Mouse (Mus musculus): ENCODE measurements at regions not wholly inside any gene's neighbourhood (a gene's known extent, or its start where the extent isn't known, plus 50 kb on each side); places are given as distances from the start of the nearest gene placed in this dataset.

DNA sequence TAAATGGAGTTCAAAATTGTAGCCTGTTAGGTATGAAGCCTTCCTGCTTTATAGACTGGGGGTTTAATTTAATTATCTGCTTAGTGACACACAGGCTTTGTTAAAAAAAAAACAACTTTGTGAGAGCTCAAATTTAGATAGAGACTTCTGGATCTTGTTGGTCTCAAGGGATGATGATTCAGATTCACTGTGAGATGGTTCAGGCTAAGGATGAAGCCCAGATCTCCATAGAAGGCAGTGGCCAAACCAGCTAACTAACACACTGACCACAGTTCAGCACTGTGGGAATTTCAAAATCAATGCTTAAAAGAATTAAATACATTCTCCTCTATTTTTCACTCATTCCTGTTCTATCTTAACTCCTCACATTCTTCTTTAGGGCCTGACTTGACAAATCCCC lies 395.7 kb upstream of the Zeb2 start:
- DNase-seq (ENCODE audit: low read depth, low spot score): no peak

DNA sequence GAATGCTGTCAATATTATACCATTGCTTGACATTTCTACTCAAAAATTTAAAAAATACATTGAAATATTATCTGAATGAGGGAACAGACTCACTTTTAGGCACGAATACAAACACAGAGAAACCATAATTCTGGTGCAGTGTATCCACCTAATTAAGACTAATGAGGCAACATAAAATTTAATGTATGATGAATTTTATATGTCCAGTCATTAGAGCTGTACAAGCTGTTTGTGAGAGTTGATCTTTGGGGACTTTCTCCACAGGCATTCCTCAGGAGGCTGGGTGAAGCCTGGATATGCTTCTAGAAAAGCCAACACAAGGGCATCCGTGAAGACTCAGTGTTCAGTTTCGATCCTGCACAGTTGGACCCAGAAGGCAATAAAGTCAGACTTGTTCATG lies 394.6 kb upstream of the Zeb2 start:
- no peak for DNase-seq (ENCODE audit: low read depth, low spot score)

DNA sequence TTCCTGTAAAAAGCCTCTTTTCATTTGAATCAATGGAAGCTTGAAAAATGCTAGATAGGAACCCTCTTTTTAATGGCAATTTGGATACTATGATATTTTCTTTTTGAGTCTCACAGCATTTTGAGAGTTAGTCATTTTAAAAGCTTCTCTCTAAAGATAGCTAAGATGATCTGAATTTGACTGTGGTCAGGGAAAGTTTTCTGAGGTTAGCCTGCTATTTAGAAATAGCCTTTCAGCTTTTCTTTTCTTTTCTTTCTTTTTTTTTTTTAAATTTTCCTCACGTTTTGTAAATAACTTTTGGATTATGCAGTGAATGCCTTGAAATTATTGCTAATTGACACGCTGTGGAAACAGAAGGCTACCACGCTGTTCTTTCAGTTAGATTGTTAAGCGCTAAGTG lies 387.3 kb upstream of the Zeb2 start:
- no peak for DNase-seq (ENCODE audit: low read depth, low spot score)

DNA sequence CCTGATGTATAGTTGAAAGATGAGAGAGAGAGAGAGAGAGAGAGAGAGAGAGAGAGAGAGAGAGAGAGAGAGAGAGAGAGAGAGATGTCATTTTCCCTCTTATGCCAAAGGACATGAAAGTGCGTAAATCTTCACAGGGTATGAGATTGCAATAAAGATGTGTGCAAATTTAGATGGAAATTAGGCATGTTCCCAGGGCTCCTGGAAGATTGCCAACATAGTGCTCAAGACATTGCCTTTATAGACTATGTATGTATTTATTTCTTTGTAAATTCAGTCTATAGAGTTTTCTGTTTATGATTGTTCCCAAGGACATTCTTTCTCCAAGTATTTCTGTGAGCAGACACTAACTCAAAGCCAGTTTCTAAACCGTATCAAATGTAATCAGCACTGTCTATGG lies 376.5 kb upstream of the Zeb2 start:
- DNase-seq (ENCODE audit: low read depth, low spot score): no peak

DNA sequence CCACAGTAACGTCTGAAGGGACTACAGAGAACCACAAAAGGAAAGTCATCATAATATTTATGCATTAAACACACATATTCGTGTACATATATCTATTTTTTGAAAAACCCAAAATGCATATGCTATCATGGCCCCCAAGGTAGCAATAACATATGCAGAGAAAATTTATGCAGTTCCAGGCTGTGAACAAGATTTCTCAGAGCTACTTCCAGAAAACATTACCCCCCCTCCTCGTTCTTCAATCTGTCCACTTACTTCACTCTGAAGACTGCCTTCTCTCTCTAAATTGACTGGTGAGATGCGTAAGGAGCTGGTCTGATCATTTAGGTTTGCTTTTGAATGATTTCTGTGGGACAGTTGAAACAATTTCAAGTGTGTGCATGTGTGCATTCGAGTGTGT lies 369.3 kb upstream of the Zeb2 start:
- DNase-seq (ENCODE audit: low read depth, low spot score): no peak

DNA sequence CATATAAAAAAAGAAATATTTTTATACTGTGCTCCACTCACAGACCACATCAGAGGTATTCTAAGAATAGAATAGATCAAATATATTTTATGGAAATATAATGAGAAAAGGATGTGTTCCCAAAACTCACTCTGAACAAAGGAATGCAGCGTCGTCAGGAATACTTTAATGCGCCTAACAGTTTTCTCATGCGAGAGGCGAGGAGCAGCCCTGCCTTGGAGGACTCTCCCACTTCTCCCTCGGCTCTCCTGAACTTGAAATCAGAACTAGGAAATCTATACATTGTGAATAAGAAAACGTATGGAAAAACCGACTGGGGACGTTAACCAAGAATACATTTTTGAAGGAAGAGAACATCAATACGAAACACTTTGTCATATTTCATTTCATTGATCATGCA lies 368.3 kb upstream of the Zeb2 start:
- no peak for DNase-seq (ENCODE audit: low read depth, low spot score)

DNA sequence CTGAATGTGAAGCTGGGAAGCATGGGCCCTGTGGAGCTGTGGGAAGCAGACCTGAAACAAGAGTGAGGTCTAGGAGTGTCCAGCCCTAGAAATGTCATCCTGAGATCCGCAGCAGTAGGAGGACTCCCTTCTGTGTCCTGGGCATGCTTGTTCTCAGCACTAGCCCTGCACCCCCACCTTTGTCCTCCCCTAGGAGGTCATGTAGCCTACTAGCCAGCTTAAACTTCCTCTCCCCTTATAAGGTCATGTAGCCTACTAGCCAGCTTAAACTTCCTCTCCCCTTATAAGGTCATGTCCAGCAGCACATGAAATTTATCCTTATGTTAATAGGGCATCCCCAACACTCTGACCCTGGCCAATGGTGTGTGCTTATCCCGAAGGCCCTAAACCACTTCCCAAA lies 363.5 kb upstream of the Zeb2 start:
- no peak for DNase-seq (ENCODE audit: low read depth, low spot score)

DNA sequence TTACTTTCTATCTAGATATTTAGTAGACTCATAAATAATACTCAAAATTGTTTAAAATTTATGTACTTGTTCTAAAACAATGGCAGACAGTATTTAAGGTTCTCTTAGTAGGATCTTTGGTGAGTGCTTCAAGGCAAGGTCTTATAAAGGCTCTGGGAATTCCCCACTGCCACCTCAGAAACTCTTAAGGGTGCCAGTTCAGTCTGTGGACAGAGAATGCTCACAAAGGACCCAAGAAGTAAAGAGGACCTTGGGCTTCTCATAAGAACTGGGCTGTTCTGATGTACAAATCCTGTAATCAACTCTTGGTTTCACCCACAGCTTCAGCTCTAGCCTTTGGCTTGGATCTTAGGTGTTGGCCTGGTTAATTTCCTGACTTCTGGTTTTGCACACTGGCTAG lies 358.8 kb upstream of the Zeb2 start:
- DNase-seq (ENCODE audit: low read depth, low spot score): no peak

DNA sequence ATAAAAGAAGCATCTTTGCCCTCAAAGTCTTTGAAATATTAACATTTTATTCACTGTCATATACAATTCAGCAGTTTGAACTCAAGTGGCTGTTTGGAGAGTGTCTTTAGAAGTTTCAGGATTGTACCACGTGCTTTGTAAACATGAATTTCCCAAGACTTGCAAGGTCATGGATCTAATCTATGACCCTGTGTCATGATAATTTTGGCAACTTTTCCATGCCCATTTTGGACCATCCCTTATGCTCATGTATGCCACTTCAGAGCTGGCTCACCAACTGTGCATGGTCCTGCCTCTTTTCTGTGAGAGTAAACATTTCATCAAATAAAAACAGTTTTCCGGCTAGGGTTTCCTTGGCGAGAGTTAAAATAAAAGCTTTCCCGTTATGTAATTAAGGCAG lies 347.1 kb upstream of the Zeb2 start:
- DNase-seq (ENCODE audit: low read depth, low spot score): no peak

DNA sequence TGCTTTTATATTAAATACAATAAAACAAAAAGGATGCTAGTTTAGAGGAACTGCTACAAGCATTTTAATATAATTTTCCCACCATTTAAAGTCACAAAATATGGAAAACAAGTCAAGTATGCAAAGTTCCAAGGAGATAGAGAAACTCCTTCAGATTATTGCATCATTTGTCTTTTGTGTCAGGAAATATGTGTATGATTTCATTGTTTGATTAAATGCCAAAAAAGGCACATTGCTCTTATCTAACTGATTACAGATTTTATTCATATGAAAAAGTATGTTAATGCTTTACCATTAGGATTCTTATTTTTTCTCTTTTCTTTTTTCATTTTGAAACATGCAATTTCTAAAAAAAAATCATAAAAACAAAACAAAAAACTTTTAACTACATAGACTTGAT lies 342.2 kb upstream of the Zeb2 start:
- no peak for DNase-seq (ENCODE audit: low read depth, low spot score)

DNA sequence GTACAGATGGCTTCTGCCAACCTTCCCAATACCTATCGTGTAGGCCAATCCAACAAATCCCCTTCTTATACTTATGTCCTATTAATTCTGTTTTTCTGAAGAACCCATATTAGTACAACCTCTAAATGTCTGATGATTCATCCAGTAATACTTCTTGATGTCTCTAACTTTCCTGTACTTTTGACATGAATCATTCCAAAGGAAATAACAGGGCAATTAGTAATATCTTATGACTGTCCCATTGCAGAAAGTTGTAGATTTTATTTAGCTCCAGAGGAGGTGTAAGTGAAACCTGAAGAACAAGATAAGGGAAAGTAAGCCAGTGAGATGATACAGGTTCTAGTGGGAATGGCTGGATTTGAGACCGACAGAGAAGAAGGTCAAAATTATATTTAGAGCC lies 337.6 kb upstream of the Zeb2 start:
- no peak for DNase-seq (ENCODE audit: low read depth, low spot score)

DNA sequence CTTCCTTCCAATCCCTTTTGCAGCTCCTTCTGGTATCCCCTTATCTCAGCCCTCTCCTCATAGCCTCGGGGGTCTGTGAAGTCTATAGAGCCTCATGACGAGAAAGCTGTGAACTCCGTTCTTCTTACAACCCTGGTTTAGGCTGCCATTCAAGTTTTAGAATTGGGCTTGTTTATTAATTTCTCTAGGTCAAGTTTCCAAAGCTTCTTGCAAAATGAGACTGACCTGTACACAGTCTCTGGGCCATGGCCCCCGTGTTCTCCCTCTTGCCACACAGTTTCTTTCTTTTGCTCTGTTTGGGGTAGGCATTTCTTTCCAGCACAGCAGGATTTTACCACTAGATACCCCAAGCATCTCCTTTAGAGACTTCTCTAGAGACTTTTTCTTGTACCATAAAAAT lies 322.0 kb upstream of the Zeb2 start:
- no peak for DNase-seq (ENCODE audit: low read depth, low spot score)

DNA sequence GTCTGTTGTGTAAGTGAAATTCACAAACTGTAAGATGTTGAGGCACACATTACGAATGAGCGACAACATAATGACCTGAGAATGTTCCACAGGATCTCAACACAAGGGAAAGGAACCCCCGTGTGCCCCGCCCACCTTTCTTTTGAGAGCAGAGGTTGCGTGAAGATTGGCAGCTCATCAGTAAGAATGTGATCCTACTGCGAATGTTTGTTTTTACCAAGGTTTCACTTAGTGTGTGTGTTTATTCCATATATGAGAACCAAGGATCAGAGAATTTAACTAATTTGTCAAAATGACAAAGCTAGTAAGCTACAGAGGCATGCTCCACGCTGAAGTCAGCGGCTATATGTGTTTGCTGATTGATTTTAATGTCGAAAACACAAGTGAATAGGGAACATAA lies 321.5 kb upstream of the Zeb2 start:
- no peak for DNase-seq (ENCODE audit: low read depth, low spot score)

DNA sequence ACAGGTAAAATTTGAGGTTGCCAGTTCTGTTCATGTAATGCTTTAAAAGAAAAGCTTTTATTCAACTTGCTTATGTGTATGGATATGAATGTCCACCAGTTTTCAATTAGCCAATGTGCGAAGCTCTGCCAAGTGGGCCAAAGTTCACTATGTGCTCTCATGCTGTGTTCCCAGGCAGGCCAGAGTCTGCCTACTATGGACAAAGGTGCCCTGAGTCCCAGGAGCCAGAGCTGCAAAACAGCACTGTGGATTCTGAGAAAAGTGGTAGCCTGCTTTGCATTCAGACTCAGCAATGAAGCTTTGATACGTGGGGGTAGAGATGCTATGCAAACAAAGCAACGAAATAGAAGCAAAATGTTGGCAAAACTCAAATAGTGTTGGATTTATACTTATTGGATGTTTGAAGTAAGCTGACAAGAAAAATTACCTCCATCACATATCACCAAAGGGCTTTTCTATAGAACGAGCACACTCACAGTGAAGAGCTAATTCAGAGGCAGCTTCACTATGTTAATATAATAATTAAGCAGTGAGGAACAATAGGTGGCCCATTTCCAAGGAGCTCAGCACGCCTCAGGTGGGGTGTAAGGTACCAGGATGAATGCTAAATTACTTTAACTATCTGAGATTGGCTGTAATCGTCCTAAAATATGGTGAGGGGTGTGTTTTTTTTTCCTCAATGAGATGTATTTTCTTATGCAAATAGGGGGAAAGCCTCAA lies 318.2 kb upstream of the Zeb2 start:
- no peak for DNase-seq (ENCODE audit: low read depth, low spot score)

DNA sequence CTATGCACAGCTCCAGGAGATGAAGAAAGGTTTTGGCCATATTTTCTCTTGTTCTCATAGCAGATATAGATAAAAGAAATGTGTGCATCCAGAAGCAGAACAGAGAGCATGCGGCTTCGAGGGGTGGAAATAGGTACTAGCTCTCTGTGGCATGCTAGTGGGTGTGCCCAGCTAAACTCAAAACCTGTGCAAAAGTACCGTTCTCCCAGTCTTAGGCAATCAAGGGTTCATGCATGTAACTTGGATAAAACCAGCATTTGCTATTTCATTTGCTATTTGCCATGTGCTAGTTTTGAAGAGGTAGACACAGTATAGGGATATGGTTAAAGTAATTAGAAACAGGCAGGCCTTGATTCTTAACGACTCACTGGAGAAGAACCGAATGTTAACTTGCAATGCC lies 317.6 kb upstream of the Zeb2 start:
- no peak for DNase-seq (ENCODE audit: low read depth, low spot score)

DNA sequence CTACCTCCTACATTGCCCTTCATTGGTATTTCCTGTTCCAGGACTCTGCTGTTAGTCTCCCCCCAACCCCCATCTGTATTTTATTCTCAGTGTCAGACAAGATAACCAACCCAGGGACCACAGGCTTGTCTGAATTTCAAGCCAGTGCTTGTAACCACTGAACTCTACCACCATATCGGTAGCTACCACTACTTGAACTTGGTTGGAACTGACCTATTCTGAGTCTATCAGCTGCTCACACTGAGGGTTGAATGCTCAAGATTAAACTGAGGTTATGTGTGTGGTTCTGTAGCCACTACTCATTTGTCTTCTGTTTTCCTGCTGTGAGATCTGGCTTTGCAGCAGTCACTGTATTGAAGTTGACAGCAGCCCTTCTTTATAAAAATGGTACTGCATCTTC lies 317.0 kb upstream of the Zeb2 start:
- no peak for DNase-seq (ENCODE audit: low read depth, low spot score)

DNA sequence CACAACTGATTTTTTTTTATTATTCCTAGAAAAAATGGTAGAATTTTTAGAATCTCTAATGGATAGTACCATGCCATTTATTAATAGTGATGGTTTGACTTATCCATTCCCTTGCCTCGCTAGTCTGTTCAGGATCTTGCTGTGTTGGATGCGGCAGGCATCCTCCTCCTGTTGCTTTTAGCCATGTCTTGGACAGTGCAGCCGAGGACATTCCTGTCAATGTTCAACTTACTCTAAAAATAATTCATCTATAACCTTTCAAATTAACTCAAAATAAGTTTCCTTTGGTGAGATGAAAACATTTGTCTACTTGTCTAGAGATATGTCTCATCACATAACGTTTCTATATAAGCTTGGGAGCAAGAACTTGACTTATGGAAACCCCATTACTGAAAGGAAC lies 314.2 kb upstream of the Zeb2 start:
- DNase-seq (ENCODE audit: low read depth, low spot score): no peak

DNA sequence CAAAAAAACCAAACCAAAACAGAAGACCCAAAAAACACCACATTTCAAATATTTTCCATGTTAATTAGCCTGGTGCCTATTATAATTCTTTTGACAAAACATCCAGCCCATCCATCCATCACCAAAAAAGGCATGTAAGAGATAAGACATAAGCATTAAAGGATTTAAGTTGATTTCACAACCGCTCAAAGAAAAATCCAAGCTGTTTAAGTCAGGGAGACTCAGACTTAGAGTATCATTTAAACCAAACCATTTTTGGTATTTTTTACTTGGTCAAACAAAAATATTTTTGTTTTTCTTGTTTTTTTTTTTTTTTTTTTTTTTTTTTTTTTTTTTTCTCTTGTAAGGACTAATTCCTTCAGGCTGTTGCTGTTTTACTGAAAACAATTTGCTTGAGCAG lies 304.6 kb upstream of the Zeb2 start:
- DNase-seq (ENCODE audit: low read depth, low spot score): no peak

DNA sequence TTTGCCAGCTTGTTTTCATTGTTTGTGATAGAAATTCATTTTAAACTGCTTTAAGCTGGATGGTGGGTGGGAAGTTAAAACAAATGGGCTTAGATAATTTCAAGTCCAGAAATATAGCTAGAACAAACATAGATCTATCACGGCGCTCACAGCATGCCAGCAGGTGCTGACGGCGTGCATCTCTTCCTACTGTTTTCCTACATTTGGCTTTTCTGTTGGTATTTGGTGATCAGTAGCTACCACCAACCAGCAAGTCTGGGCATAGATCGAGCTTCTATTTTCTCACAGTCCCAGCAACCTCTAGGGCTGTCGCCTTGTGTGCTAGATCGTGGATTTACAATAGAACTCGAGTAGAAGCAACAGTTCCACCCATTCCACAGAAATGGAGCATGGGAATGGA lies 290.9 kb upstream of the Zeb2 start:
- DNase-seq (ENCODE audit: low read depth, low spot score): no peak

DNA sequence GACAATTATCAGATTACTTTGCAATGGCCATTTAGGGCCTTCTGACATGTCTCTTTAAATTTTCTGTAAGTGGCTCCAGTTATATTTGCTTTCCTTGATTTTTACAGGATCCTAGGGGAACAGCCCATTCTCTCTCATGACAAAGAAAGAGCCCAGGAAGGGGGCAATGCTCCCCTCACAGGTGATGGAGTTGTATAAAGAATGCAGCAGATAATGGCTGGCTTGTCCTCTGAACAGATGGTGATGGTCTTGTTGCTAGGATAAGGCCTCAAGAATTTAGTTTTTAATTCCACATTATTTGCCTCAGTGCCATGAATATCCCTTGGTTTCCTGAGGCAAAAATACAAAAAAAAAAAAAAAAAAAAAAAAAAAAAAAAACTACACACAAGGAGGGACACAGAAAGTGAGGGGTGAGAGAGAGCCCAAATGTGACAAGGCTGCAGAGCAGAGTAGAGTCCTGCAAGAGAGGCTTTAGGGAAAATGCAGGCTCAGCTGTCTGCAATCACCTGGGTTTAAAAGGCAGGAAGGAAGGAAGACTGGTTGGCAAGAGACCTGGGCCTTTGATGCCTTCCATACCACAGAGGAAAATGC lies 272.8 kb upstream of the Zeb2 start:
- no peak for DNase-seq (ENCODE audit: low read depth, low spot score)

DNA sequence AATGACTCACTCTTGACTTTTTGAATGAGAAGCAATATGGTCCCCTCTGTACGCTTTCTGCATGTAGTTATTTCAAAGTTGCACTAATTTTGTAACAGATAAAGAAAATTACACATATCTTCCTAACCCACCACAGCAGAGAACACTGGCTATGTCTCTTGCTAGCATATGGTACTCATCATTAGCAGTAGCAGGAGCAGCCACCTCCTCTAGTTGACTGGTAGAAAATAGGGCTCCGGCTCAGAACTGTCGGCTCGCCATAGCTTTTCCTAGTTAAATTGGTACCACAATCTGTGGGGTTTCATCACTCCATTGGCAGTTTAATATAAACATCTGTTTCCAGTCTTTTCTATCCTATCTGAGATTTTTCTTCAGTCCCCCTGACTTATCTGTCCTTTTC lies 254.1 kb upstream of the Zeb2 start:
- DNase-seq (ENCODE audit: low read depth, low spot score): no peak

DNA sequence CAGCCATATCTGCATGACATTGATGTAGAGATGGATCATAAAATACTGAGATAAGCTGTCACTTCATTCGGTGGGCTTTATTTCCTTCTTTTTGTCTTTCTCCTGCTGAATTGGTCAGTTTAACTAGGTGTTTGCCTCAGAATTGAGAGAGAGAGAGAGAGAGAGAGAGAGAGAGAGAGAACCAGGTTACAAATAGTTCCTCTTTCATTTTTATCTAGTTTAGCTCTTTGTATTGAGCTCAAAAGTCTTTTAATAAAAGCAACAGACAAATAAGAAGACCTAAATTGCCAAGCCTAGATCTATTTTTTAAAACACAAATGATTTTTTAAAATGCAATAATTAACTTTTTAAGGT lies 253.4 kb upstream of the Zeb2 start:
- DNase-seq (ENCODE audit: low read depth, low spot score): no peak

DNA sequence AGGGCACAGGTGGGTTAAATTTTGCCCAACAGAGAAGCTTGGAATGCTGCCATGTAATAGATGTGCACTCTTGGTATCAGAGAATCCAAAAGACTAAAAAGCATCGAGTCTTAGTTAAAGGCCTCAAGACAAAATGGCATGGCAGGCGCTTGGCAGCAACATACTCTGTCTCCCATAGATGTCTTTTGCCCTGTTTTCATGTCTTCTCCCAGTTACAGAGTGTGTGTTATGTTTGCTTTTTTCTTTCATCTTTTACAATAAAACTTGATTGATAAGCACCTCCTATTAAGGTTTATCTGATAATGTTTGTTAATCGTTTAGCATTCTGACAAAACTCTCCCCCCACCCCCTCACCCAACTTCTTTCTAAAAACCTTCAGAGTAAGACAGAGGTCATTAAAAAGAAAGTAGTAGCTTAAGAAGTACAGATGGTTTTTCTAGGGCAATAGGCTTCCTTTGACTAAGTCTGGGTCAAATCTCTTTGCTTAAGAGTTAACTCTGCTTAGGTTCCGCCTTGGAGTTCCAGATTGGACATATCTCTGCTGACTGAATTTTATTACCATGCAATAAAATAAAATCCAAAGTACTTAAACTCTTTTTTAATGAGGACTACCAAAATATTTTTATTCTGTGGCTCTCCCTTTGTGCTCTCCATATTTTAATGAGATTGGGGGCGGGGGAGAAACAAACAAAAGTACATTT lies 252.9 kb upstream of the Zeb2 start:
- DNase-seq (ENCODE audit: low read depth, low spot score): no peak

DNA sequence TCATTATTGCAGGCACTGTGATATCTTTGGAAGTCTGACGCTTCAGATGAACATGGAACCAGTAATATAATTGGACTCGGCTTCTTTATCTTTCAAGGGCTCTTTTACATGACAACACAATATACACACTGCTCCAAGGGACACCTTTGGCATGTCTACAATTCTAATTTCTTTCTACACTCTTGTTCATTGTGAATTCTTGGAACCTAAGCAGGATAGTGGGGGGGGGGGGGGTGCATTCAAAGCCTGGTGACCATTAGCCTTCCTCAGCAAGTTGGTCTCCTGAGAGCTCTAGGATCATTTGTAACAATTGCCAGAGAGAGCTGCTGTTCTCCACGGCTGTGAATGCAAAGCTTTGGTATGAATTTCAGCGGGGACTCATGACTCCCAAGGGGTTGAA lies 252.2 kb upstream of the Zeb2 start:
- no peak for DNase-seq (ENCODE audit: low read depth, low spot score)

All from c-Kit-negative CD71-positive TER-119-positive erythroid progenitor cells, embryonic 14.5 days (primary cell).